Mouse (Mus musculus): Measurements from ENCODE around the gene Tmem14c.

- no peak for TF ChIP-seq POLR2A (IDR thresholded peaks at IDR 0.05; ENCODE audit: borderline replicate concordance, low read depth, low read length)
- no peak for TF ChIP-seq CTCF (IDR thresholded peaks at IDR 0.05; ENCODE audit: low read depth, low read length)
Measured at GRCm38 (mm10) chr13:40971261-40971660, 44.8 kb upstream of the Tmem14c start.
